Mouse (Mus musculus) yolk sac, embryonic 10.5 days (tissue): Measurements from ENCODE around the gene Ncmap.
"Not testable (repeated sequence)": the region's sequence is repeated elsewhere in the genome, so short reads cannot be mapped to it uniquely, and the experiment has no call there.

Experiments
- DNase-seq: peaks from one replicate; pipeline ENCODE4 v3.0.0-alpha.2; 2017; ENCODE audit warnings: low spot score

Gene Ncmap

DNA sequence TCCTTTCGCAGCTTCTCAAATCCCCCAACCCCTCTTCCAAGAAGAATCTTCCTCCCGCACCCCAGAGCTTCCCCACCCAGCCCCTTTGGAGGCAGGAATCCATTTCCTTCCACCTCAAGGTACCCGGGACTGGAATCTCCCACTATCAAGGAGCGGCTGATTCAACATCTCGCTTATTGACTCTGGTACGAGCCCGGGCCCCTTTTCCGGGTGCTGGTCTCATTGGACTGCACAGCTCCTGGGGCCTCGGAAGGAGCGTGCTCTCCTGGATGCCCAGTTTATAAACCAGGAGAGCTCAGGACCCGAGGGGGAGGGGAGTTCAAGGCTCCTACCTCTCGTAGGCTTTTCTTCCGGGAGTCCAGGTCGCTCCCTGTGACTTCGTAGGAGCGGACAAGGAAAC is 476 bp downstream of the Ncmap start:
- no peak for DNase-seq

GRCm38 (mm10) chr4:135396303-135396702 is 1.7 kb downstream of the Ncmap start:
- no peak for DNase-seq

DNA sequence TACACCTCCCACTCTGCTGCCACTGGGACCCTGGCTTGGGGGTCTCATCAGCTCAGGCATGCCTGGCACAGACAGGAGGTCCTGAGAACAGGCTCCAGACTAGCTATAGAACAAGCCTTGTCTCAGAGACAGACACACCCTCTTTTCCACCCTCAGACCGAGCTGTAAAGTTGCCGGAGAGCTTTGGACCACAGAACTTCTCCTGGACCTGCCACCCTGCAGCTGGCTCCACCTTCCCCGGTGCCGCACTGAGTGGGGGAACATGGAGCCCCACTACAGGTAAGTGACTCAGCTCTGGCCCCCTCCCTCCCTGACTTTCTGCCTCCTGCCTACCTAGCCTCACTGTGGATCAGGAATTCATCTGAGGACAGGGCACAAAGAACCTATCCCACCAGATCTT is 2.7 kb downstream of the Ncmap start:
- DNase-seq, result no peak

- DNase-seq, result no peak
Measured at GRCm38 (mm10) chr4:135394666-135395065, 3.4 kb downstream of the Ncmap start.

DNA sequence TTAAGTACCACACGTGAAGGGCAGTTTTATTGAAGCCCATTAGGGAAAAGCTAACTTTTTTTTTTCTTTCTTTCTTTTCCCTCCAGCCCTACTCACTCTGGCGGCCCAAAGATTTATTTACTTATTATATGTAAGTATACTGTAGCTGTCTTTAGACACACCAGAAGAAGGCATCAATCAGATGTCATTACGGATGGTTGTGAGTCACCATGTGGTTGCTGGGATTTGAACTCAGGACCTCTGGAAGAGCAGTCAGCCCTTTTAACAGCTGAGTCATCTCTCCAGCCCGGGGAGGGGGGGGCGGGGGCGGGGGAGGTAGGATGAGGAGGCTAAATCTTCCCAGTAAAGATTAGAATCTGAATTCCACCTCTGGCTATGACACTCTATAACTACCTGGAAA is 4.6 kb downstream of the Ncmap start:
- DNase-seq, result no peak

- DNase-seq, result no peak
Measured at GRCm38 (mm10) chr4:135392801-135393200, 5.2 kb downstream of the Ncmap start.

DNA sequence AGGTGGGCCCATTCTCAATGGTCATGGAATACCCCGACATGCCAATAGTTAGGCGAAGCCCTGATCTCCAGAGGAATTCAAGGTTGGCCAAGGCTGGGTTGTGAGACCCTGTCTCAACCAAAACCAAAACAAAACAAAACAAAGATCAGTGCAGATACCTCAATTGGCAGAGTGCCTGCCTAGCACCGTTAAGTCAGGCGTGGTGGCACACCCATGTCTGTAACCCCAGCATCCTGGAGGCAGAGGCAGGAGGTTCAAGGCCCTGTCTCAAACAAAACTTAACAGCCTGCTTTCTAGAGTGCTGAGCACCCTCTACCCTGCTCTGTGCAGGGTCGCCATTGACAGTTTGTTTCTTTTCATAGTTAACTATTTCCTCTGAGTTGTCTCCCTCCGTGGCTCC is 7.0 kb downstream of the Ncmap start:
- DNase-seq, result no peak

GRCm38 (mm10) chr4:135385614-135386013 is 12.4 kb downstream of the Ncmap start:
- DNase-seq, result no peak

GRCm38 (mm10) chr4:135382316-135382715 is 15.7 kb downstream of the Ncmap start:
- peak; percentile 69 for DNase-seq

- no peak for DNase-seq
Measured at GRCm38 (mm10) chr4:135381355-135381754, 16.7 kb downstream of the Ncmap start.

- DNase-seq, result no peak
Measured at GRCm38 (mm10) chr4:135377241-135377640, 20.8 kb downstream of the Ncmap start.

- no peak for DNase-seq
Measured at GRCm38 (mm10) chr4:135375444-135375843, 22.6 kb downstream of the Ncmap start.

DNA sequence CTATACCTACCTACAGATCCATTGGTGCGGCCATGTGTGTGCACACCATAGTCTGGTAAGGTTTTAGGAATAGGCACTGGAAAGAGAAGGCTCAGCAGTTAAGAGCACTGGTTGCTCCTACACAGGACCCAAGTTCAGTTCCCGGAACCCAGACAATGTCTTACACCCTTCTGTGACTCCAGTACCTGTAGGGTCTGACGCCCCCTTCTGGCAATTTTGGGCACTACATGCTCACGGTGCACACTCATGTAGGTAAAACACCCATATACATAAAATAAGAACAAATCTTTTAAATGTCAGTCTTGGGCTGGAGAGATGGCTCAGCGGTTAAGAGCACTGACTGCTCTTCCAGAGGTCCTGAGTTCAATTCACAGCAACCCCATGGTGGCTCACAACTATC is 24.7 kb downstream of the Ncmap start:
- no peak for DNase-seq

DNA sequence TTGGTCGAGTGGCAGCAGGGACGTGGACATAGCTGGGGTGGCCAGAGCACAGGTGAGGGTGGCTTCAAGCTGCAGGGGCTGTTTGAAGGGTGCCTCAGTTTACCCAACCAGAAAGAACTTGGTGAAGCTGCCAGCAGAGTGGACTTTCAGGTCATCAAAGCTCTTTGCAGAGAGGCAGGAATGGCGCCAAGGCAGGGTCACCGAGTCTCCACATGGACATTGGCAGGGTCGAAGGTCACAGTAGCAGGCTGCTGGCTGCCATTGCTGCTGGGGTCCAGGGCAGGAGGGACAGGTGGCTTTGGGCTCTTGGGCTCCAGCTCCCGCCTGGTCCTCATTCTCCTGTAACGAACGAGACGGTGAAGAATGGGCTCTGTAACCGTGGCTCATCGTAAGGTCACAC is 27.7 kb downstream of the Ncmap start:
- no peak for DNase-seq

GRCm38 (mm10) chr4:135362828-135363227 is 35.2 kb downstream of the Ncmap start:
- DNase-seq, result no peak

DNA sequence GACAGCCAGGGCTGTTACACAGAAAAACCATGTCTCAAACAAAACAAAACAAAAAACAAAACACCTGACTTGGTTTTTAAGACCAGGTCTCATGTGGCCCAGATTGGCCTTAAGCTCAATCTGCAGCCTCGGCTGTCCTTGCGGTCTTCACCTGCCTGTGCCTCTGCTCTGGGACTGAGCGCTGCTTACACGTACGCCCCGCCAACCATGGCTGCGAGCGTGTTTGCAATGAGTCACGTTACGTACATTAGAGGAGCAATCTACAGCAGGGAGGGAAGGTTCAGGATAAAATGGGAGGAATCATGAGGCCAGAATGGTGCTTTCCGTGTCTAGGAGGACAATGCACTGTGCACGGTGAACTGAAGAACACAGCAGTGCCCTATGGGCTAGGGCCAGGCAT is 36.3 kb downstream of the Ncmap start:
- no peak for DNase-seq

GRCm38 (mm10) chr4:135358736-135359135 is 39.3 kb downstream of the Ncmap start:
- DNase-seq, result no peak

DNA sequence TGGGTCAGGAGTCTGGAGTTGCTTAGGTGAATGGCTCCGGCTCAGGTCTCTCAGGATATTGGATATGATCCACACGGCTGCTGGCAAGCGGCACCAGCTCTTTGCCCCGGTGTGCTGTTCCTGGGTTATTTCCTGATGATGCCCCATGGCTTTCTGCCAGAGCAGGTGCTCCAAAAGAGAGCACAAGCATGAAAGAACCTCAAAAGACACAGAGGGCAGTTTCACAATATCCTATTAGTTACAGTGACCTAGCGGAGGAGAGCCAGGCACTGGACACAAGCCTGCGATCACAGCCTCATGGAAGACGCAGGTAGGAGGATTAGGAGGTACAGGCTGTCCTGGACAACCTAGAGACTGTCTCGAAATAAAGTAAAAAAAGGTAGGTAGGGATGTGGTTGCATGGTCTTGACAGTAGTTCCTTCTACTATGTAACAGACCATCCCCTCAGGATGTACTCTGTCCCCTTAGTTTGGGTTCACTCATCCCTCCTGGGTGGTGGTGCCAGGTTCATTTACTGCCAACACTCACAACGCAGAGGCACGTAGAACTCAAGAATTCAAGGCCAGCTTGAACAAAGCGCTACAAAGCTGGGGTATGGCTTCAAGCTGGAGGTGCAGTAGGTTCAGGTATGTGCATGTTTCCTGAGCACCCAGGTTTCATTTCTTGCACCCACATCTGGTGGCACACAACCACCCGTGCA is 40.7 kb downstream of the Ncmap start:
- no peak for DNase-seq

GRCm38 (mm10) chr4:135355886-135356550 is 42.0 kb downstream of the Ncmap start:
- DNase-seq, result peak; percentile 33

GRCm38 (mm10) chr4:135354751-135355150 is 43.3 kb downstream of the Ncmap start:
- DNase-seq, result not testable (repeated sequence)

DNA sequence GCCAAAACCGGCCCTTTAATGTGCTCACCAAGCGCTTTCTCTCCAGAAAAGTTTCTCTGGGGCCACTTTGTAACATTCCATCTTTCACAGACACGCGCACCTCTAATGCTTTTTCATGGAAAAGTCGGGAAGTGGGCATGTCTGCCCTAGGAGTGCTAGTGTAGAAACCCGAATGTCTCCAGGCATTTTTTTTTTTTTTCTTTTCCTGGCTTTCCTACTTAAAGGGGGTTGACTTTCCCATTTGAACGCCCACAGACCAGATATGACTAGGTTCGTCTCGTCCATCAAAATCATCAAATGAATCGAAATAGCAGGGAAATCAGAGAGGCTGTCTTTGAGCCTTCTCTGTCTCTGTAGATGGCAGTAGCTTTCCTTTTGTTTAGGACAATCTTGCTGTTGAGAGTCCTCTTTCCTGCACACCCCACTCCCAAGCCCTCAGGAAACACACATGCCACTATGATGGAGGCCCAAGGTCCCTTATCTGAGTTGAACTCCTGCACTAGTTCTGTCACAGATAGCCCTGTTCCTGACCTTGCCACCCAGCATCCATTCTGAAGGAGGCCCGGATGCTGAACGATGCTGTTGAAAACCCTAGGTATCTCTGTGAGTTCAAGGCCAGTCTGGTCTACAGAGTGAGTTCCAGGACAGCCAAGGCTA is 44.1 kb downstream of the Ncmap start:
- DNase-seq, result peak; percentile 35

DNA sequence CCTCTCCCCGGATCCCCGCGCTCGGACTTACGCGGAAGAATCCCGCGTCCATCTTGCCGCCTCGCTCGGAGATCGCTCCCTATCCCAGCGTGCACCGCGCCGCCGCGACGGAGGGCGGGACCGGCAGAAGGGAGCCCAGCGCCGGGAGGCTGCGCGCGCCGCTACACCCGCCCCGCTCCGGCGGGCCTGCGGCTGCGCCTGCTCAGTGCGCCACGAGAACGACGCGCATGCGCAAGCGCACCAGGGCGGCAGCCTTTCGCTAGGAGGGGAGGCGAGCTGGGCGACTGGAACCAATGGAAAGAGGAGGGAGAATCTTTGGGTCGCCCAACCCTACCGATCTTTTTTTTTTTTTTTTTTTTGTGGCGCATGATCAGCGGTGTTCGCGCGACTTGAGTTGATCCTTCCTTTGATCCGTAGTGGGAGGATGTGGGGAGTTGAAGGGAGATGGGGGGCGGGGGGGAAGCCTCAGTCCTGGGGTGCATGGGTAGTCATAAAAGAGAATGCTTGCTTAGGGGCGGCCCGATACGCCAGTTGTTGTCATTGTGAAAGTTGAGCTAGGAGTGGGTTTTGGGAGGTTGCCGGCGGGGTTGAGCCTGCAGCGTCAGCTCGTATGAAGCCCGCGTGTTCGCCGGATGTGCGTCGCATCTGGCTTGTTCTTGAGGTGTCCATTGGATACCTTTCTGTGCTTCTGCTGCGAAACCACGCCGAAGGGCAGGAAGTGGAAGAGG is 44.8 kb downstream of the Ncmap start, which contains the start of gene Srrm1:
Srrm1 (minus strand) TSS at position 256 of the 728 bp plus-strand sequence.
- DNase-seq, result peak; percentile 98
